Mouse (Mus musculus) stomach, embryonic 16.5 days (tissue): ENCODE results near the gene Mrps15. TPM values are rescaled to one million over a fixed set of nuclear protein-coding genes. Genes with fewer than 3 reads are reported as not detected.
A peak's percentile ranks its signal among the peaks of the same experiment; 100 is the strongest.
"Not testable (repeated sequence)": the region's sequence is repeated elsewhere in the genome, so short reads cannot be mapped to it uniquely, and the experiment has no call there.

Experiments
- ATAC-seq: fragments of 200-750 bp; cut with Nextera tagmentation; 2 replicates; pipeline ENCODE4 v1.8.0; 2017; ENCODE audit warnings: moderate number of reproducible peaks, moderate TSS enrichment; ENCODE audit not compliant: insufficient read depth, low FRiP score
- H3K27ac ChIP-seq: fragments of 300-500 bp; sonication (generic); 2 replicates; pipeline ENCODE4 v1.5.1; 2014; ENCODE audit warnings: low read length
- H3K27me3 ChIP-seq: fragments of 300-500 bp; sonication (generic); 2 replicates; pipeline ENCODE4 v1.6.1; 2014; ENCODE audit warnings: low read length, control low read depth, mixed read lengths; ENCODE audit not compliant: control insufficient read depth, insufficient read depth
- H3K36me3 ChIP-seq: fragments of 300-500 bp; sonication (generic); 2 replicates; pipeline ENCODE4 v1.6.1; 2014; ENCODE audit warnings: low read length; ENCODE audit not compliant: control insufficient read depth, insufficient read depth
- H3K4me1 ChIP-seq: fragments of 300-500 bp; sonication (generic); 2 replicates; pipeline ENCODE4 v1.6.1; 2014; ENCODE audit warnings: low read length, control low read depth, mixed read lengths; ENCODE audit not compliant: control insufficient read depth, insufficient read depth
- H3K4me2 ChIP-seq: fragments of 300-500 bp; sonication (generic); 2 replicates; pipeline ENCODE4 v1.6.1; 2014; ENCODE audit warnings: low read depth, low read length, mixed read lengths
- H3K4me3 ChIP-seq: fragments of 300-500 bp; sonication (generic); replicated peaks from 2 replicates; pipeline ENCODE4 v1.5.1; 2014; ENCODE audit warnings: mild to moderate bottlenecking, low read length
- H3K9ac ChIP-seq: fragments of 300-500 bp; sonication (generic); 2 replicates; pipeline ENCODE4 v1.6.1; 2014; ENCODE audit warnings: low read length
- H3K9me3 ChIP-seq: fragments of 300-500 bp; sonication (generic); replicated peaks from 2 replicates; pipeline ENCODE4 v1.6.1; 2016; ENCODE audit warnings: low read length, control low read depth; ENCODE audit not compliant: control insufficient read depth
- WGBS: fragments of 180-500 bp; shearing (Covaris S2); extraction: QIAGEN DNeasy Blood & Tissue Kit; methylation state at CpG from one replicate; pipeline ENCODE4 v1.1.7; 2014; 5-methylcytosine and 5-hydroxymethylcytosine counted together
- polyA plus RNA-seq: library from polyadenylated mRNA; unstranded; fragments of >200 nt; fragmentation: Nextera tagmentation; extraction: Ambion mirVana; gene quantifications from 2 replicates; pipeline ENCODE4 v1.2.1, GENCODE M21; 2015

Gene Mrps15
- polyA plus RNA-seq, 1 experiment from 2014 or later = 131 TPM

GRCm38 (mm10) chr4:126090848-126091124 lies 44.1 kb downstream of the Mrps15 start:
- Histone ChIP-seq H3K4me3 (no peak overlapping the region), H3K27ac (no peak overlapping the region), H3K4me2 (no peak overlapping the region), H3K9ac (no peak overlapping the region), H3K4me1 (no peaks in the 10 kb centered on the region), H3K36me3 (no peaks in the 10 kb centered on the region), H3K9me3 (no peaks in the 10 kb centered on the region), H3K27me3 (no peaks in the 10 kb centered on the region)
- WGBS = 63% methylated on average over 4 of the region's 4 CpGs
- ATAC-seq = no peak

DNA sequence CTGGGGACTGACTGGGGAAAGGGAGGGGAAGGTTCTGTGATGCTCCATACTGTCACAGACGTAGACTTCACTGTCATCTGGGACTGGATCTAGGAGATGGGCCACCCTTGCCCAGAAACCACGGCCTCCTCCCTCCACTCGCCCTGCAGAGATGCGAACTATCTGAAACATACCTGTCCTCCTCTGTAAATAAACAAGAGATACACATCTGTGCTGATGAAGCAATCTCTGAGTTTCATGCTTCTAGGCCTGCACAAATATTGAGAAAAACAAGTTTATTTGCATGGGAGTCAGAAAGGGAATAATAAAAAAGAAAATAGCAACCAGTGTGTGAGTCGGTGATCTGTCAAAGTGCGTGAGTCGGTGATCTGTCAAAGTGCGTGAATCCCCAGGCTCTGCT lies 45.1 kb downstream of the Mrps15 start:
- no peaks in the 10 kb centered on the region for H3K9me3 ChIP-seq
- no peak overlapping the region for H3K27ac ChIP-seq
- no peak for ATAC-seq
- no peak overlapping the region for H3K9ac ChIP-seq
- no peaks in the 10 kb centered on the region for H3K27me3 ChIP-seq
- no peaks in the 10 kb centered on the region for H3K36me3 ChIP-seq
- H3K4me2 ChIP-seq = no peak overlapping the region
- H3K4me3 ChIP-seq = no peak overlapping the region
- H3K4me1 ChIP-seq = no peaks in the 10 kb centered on the region; the same call in 1 of the 2 replicates
- 75% methylated on average over 8 of the region's 8 CpGs for WGBS

DNA sequence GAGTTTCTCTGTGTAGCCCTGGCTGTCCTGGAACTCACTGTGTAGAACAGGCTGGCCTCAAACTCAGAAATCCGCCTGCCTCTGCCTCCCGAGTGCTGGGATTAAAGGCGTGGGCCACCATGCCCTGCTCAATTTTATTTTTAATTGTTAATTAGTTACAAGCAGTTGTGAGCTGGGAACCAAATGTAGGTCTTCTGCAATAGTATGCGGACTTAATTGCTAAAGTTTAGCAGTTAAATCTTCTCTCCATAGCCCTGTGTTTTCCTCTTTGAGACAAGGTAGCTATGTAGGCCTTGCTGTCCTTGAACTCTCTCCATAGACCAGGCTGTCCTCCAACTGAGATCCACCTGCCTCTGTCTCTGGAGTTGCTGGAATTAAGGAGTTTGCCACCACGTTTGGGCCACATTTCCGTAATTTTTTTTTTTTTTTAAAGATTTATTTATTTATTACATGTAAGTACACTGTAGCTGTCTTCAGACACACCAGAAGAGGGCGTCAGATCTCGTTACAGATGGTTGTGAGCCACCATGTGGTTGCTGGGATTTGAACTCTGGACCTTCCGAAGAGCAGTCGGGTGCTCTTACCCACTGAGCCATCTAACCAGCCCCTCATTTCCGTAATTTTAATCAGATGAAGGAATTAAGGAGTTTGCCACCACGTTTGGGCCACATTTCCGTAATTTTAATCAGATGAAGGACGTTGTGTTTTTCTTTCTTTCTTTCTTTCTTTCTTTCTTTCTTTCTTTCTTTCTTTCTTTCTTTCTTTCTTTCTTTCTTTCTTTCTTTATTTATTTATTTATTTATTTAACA lies 49.1 kb downstream of the Mrps15 start:
- H3K36me3 ChIP-seq, ATAC-seq, H3K27me3 ChIP-seq, H3K9me3 ChIP-seq, H3K9ac ChIP-seq, H3K27ac ChIP-seq, H3K4me2 ChIP-seq: not testable (repeated sequence)
- WGBS = 57% methylated on average over 14 of the region's 14 CpGs
- Histone ChIP-seq H3K4me3 (peak overlapping the region; percentile 69), H3K4me1 (peaks cover 13% of the 10 kb centered on the region)

GRCm38 (mm10) chr4:126096464-126097111 lies 49.9 kb downstream of the Mrps15 start, which contains the start of gene Lsm10:
Lsm10 (plus strand) TSS chr4:126096623.
- Histone ChIP-seq H3K9me3 (no peaks in the 10 kb centered on the region), H3K27me3 (no peaks in the 10 kb centered on the region), H3K27ac (peak within 1 kb of the TSS; percentile 64), H3K36me3 (peaks cover 5% of the 10 kb centered on the region; the same call in 1 of the 2 replicates), H3K4me3 (peak within 1 kb of the TSS; percentile 69), H3K4me2 (peak within 1 kb of the TSS; percentile 76), H3K4me1 (peaks cover 13% of the 10 kb centered on the region), H3K9ac (peak within 1 kb of the TSS; percentile 84)
- WGBS = 2% methylated on average over 37 of the region's 37 CpGs
- peak; percentile 99 for ATAC-seq

GRCm38 (mm10) chr4:126097711-126098253 lies 51.1 kb downstream of the Mrps15 start:
- Histone ChIP-seq H3K4me2 (no peak overlapping the region), H3K9me3 (no peaks in the 10 kb centered on the region), H3K27me3 (no peaks in the 10 kb centered on the region), H3K27ac (no peak overlapping the region), H3K36me3 (peaks cover 5% of the 10 kb centered on the region; the same call in 1 of the 2 replicates), H3K4me3 (no peak overlapping the region), H3K4me1 (peaks cover 21% of the 10 kb centered on the region), H3K9ac (no peak overlapping the region)
- ATAC-seq = no peak
- WGBS = 90% methylated on average over 20 of the region's 20 CpGs

- ATAC-seq = no peak
- Histone ChIP-seq H3K4me3 (no peak overlapping the region), H3K27me3 (no peaks in the 10 kb centered on the region)
Measured at GRCm38 (mm10) chr4:126099365-126099764, 52.6 kb downstream of the Mrps15 start.

GRCm38 (mm10) chr4:126100764-126101163 lies 54.0 kb downstream of the Mrps15 start:
- no peak overlapping the region for H3K9ac ChIP-seq
- H3K36me3 ChIP-seq = peaks cover 5% of the 10 kb centered on the region; the same call in 1 of the 2 replicates
- WGBS = 83% methylated on average over 3 of the region's 3 CpGs
- ATAC-seq = no peak
- H3K4me3 ChIP-seq = no peak overlapping the region
- peaks cover 39% of the 10 kb centered on the region for H3K4me1 ChIP-seq
- H3K9me3 ChIP-seq = no peaks in the 10 kb centered on the region
- H3K4me2 ChIP-seq = no peak overlapping the region
- H3K27ac ChIP-seq = no peak overlapping the region
- H3K27me3 ChIP-seq = no peaks in the 10 kb centered on the region

More at GRCm38 (mm10) chr4:126099365-126099764, 52.6 kb downstream of the Mrps15 start:
- Histone ChIP-seq H3K9ac (no peak overlapping the region), H3K4me2 (no peak overlapping the region), H3K9me3 (no peaks in the 10 kb centered on the region), H3K27ac (peak overlapping the region; percentile 49; the same call in 1 of the 2 replicates), H3K36me3 (peaks cover 5% of the 10 kb centered on the region; the same call in 1 of the 2 replicates), H3K4me1 (peaks cover 25% of the 10 kb centered on the region)
- WGBS = 85% methylated on average over 3 of the region's 3 CpGs

- Histone ChIP-seq H3K36me3 (peaks cover 5% of the 10 kb centered on the region; the same call in 1 of the 2 replicates), H3K27me3 (no peaks in the 10 kb centered on the region), H3K9ac (peak overlapping the region; percentile 63), H3K4me3 (peak overlapping the region; percentile 82; the same call in 1 of the 2 replicates), H3K9me3 (no peaks in the 10 kb centered on the region), H3K4me1 (peaks cover 40% of the 10 kb centered on the region), H3K4me2 (peak overlapping the region; percentile 88), H3K27ac (peak overlapping the region; percentile 96)
- WGBS = 38% methylated on average over 7 of the region's 7 CpGs
- ATAC-seq = no peak
Measured at GRCm38 (mm10) chr4:126102061-126102841, 55.5 kb downstream of the Mrps15 start.
